Mouse (Mus musculus) cerebellum, adult 2 months (tissue): Measurements from ENCODE around the gene Lpgat1. TPM values are rescaled to one million over a fixed set of nuclear protein-coding genes. Genes with fewer than 3 reads are reported as not detected.

Experiments used
- DNase-seq, 2 experiments: peaks; one replicate each; pipeline ENCODE4 v3.0.0; 2021
- H3K27ac ChIP-seq: fragments of 200-500 bp; 2 replicates; pipeline ENCODE4 v1.5.1; 2012; ENCODE audit warnings: low read length, control low read depth, inconsistent platforms; ENCODE audit not compliant: insufficient read depth
- H3K27me3 ChIP-seq: fragments of 200-500 bp; 2 replicates; pipeline ENCODE4 v1.6.1; 2012; ENCODE audit warnings: inconsistent platforms, mild to moderate bottlenecking, low read length, moderate library complexity; ENCODE audit not compliant: control insufficient read depth, insufficient read depth
- H3K4me1 ChIP-seq: fragments of 200-500 bp; 2 replicates; pipeline ENCODE4 v1.6.1; 2011; ENCODE audit warnings: low read length; ENCODE audit not compliant: control insufficient read depth, insufficient read depth
- H3K4me3 ChIP-seq: fragments of 200-500 bp; replicated peaks from 2 replicates; pipeline ENCODE3; 2011; ENCODE audit warnings: mild to moderate bottlenecking, low read depth, low read length, control low read depth; ENCODE audit not compliant: insufficient read depth
- CTCF ChIP-seq: fragments of 200-500 bp; IDR thresholded peaks from 2 replicates; pipeline ENCODE4 v1.5.1; 2011; ENCODE audit warnings: low read depth, mild to moderate bottlenecking, control low read depth, low read length, moderate library complexity, borderline replicate concordance; ENCODE audit not compliant: insufficient read depth
- POLR2A ChIP-seq: fragments of 200-500 bp; IDR thresholded peaks from 2 replicates; pipeline ENCODE4 v1.6.1; 2011; ENCODE audit warnings: low read length, control low read depth, borderline replicate concordance; ENCODE audit not compliant: insufficient read depth
- WGBS: fragments of 180-500 bp; shearing (Covaris S2); methylation state at CpG from one replicate; pipeline ENCODE4 v1.1.7; 2018; 5-methylcytosine and 5-hydroxymethylcytosine counted together
- polyA plus RNA-seq: library from polyadenylated mRNA; depleted of rRNA; stranded (reverse); fragments of >200 nt; gene quantifications from 2 replicates; pipeline ENCODE4 v1.2.3, GENCODE M21; 2012

The Lpgat1 gene
- polyA plus RNA-seq, 1 experiment: 77.5 TPM

DNA sequence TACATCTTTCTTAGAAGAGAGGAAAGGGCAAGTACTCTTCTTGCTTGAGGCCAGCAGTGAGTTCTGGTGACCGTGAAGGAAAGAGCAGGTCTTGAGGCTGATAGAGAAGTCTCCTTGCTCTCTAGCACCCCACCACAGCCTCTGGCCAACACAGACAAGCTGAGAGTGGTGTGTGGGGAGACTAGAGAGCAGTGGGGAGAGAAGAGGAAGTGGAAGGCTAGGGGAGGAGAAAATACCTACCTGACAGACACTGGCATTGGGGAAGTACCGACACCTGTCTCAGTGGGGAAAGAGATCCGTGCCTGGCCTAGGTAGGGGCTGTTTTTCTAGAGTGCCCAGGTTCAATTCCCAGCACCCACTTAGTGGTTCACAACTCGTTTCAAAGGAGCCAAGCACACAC, 96.6 kb downstream of the Lpgat1 start:
- Histone ChIP-seq H3K4me3 (no peak overlapping the region), H3K27me3 (no peaks in the 10 kb centered on the region), H3K27ac (no peak overlapping the region), H3K4me1 (peaks cover 17% of the 10 kb centered on the region; the same call in 1 of the 2 replicates)
- WGBS: 95% methylated on average over 4 of the region's 4 CpGs
- DNase-seq: no peak
- TF ChIP-seq POLR2A: no peak
- no peak for TF ChIP-seq CTCF

DNA sequence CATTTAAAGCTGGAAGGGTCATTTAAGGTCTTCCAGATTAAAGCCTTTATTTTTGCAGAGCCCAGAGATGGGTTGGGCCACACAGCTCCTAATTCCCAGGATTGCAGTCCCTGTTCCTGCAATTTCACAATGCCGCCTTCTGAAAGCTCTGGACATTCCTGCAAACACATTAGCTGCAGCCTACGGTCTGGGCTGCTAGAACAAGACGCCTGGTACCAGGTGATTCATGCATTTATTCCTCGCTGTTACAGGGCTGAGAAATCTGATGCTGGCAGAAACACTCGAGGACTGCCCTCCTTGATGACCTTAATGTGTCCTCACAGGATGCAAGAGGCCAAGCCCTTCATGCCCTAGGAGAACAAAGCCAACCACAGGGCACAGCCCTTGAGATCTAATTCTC, 97.3 kb downstream of the Lpgat1 start:
- no peaks in the 10 kb centered on the region for H3K27me3 ChIP-seq
- WGBS: 80% methylated on average over 5 of the region's 5 CpGs
- H3K27ac ChIP-seq: no peak overlapping the region
- no peak for DNase-seq
- peaks cover 11% of the 10 kb centered on the region; the same call in 1 of the 2 replicates for H3K4me1 ChIP-seq
- no peak overlapping the region for H3K4me3 ChIP-seq
- TF ChIP-seq CTCF: no peak
- no peak for TF ChIP-seq POLR2A

DNA sequence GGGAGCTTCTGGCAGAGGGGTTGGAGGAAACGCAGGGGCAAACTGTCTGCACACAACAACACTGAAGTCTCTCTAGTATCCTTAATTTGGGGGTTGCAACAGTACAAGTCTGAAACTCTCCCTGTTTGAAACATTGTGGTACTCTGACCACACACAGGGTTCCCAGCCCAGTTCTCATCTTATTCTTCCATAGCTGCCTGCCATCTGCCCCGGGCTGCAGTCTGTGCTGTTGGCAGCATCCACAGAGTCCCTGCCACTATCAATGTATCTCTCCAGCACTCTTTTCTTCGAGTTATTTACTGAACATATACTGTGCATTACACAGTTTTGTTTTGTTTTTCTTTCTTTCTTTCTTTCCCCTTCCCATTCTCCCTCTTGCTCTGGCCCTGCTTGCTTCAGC, 99.0 kb downstream of the Lpgat1 start:
- Histone ChIP-seq H3K27ac (no peak overlapping the region), H3K4me1 (peaks cover 11% of the 10 kb centered on the region; the same call in 1 of the 2 replicates), H3K27me3 (no peaks in the 10 kb centered on the region), H3K4me3 (no peak overlapping the region)
- peak; percentile 31 to 57 for DNase-seq
- 26% methylated on average over 3 of the region's 3 CpGs for WGBS
- TF ChIP-seq POLR2A: no peak
- TF ChIP-seq CTCF: no peak

DNA sequence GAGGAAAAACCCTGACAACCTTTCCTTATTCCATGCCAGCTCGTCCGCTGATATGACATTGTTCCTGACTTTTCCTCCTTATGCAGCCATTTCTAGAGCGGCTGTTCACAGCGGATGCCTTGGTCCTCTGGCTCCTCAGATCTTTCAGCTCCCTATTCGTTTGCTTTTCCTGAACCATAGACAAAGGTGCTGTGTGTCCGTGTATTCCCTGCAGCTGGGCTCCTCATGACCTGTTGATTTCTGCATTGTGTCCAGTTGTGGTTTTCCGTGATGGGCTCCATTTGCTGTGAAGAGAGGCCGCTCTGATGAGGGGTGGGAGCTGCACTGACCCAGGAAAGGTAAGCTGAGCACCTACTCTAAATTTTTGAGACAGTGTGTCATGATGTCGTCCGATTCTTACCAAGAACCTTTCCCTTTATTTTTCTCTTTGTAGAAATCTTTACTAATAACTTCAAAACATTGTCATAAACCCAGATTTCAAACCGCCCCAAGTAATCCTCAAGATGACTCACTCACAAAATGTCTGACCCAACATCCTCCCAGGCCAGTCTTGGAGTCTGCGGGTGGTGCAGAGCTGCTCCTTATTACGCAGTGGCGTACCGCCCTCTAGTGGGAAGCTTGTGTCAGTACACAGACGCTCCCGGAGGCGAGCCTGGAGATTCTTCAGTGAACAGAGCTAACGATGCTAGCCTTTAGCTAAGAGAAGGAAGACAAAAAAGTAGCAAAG, 99.9 kb downstream of the Lpgat1 start:
- Histone ChIP-seq H3K27ac (peak overlapping the region; percentile 6), H3K4me3 (peak overlapping the region; percentile 29), H3K27me3 (no peaks in the 10 kb centered on the region), H3K4me1 (peaks cover 11% of the 10 kb centered on the region; the same call in 1 of the 2 replicates)
- TF ChIP-seq POLR2A (no peak), CTCF (peak; percentile 98)
- peak; percentile 87 to 91 for DNase-seq
- 19% methylated on average over 19 of the region's 19 CpGs for WGBS

DNA sequence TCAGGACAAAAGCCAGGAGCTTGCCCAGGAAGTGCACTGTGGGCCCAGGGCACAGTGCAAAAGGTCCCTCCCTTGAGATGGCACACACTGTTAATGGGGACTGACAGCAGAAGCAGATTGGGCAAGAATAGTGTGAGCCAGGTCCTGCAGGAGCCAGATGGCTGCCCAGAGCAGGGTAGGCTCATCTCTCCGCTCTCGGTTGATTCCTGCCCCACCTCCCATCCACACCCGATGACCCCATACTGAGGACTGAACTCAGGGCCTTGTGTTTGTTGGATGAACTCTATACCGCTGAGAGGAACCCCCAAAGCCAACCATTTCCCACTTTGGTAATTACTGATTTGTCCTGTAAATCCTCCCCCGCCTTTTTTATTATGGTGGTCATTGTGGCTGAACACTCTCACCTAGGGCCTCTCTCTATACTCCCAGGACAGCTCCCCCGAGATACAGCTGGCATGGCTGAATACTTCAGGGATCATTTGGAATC, 100.6 kb downstream of the Lpgat1 start:
- TF ChIP-seq POLR2A (no peak), CTCF (no peak)
- peak overlapping the region; percentile 3; the same call in 1 of the 2 replicates for H3K27ac ChIP-seq
- 20% methylated on average over 6 of the region's 6 CpGs for WGBS

DNA sequence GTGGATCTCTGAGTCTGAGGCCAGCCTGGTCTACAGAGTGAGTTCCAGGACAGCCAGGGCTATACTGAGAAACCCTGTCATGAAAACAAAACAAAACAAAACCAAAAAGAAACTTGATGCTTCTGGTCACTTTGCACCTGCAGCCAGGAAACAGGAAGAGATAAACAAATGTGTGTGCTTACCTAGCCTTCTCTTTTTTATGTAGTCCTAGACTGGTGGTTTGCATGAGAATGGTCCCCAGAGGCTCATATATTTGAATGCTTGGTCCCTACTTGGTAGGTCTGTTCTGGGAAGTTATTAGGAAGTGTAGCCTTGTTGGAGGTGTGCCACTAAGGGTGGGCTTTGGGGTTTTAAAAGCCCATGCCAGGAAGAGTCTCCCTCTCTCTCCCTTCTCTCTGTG, 101.4 kb downstream of the Lpgat1 start:
- no peak for DNase-seq
- Histone ChIP-seq H3K4me3 (no peak overlapping the region), H3K27ac (no peak overlapping the region), H3K4me1 (peaks cover 11% of the 10 kb centered on the region; the same call in 1 of the 2 replicates), H3K27me3 (no peaks in the 10 kb centered on the region)
- TF ChIP-seq POLR2A (no peak), CTCF (no peak)

More for the DNA sequence above, 100.6 kb downstream of the Lpgat1 start:
- no peak for DNase-seq
- H3K4me1 ChIP-seq: peaks cover 11% of the 10 kb centered on the region; the same call in 1 of the 2 replicates
- no peaks in the 10 kb centered on the region for H3K27me3 ChIP-seq
- H3K4me3 ChIP-seq: peak overlapping the region; percentile 29

DNA sequence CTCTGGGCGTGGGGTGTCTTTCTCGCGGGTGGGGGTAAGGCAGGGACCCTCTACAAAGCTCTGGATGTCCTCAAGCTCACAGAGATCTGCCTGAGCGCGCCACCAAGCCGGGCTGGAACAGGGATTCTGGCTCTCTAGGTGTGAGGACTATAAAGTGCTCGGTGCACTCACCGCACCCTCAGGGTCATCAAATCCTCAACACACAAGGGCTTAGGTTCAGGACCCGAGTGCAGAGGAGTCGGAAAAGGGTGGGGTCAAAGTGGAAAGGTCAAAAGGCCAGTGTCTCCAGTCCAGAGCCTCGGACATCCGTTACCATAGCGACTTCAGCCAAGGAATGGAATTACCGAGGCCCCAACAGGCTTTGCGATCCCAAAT, 103.3 kb downstream of the Lpgat1 start:
- Histone ChIP-seq H3K27me3 (no peaks in the 10 kb centered on the region), H3K27ac (no peak overlapping the region), H3K4me3 (peak overlapping the region; percentile 78), H3K4me1 (peaks cover 11% of the 10 kb centered on the region; the same call in 1 of the 2 replicates)
- TF ChIP-seq POLR2A: no peak
- TF ChIP-seq CTCF: no peak
- no peak for DNase-seq
- 7% methylated on average over 15 of the region's 15 CpGs for WGBS

DNA sequence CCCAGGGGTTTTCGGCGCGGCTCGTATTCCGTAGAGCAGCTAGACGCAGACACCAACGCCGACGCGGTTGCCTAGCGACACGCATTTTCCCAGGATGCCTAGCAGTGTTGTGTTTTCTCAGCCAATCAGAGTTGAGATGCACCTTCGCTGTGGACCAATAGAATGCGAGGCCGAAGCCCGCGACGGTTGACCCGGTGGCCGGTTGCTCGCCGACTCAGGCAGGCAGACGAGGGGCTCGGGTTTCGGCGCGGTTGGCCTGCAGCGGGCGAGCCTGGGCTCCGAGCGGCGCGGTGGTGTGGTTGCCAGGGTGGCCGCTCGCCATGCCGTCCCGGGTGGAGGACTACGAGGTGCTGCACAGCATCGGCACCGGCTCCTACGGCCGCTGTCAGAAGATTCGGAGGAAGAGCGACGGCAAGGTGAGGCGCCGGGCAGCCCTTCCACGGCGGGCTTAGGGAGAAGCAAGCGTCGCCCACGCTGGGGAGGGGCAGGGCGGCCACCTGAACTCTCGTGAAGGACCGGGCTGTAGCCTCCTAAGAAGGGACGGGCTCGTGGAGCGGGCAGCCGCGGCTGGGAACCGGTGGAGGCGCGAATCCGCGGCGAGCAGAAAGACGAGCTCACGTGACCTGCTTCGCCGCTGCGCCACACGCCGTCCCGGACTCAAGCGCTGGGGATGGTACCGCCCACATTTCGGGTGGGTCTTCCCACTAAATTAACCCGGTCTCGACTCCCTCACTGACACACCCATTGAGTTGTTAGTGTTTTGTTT, 103.9 kb downstream of the Lpgat1 start, which contains the start of gene Nek2:
TSS of gene Nek2 (plus strand) at position 119 of the 766 bp plus-strand sequence.
- H3K4me3 ChIP-seq: peak within 1 kb of the TSS; percentile 78
- under 1% methylated on average over 79 of the region's 79 CpGs for WGBS
- DNase-seq: peak; percentile 94 to 95
- H3K4me1 ChIP-seq: peaks cover 9% of the 10 kb centered on the region; the same call in 1 of the 2 replicates
- no peaks in the 10 kb centered on the region for H3K27me3 ChIP-seq
- TF ChIP-seq CTCF (no peak), POLR2A (no peak)
- no peak within 1 kb of the TSS for H3K27ac ChIP-seq
